Mouse (Mus musculus) stomach, postnatal 0 days (tissue): ENCODE results near the gene As3mt. TPM values are rescaled to one million over a fixed set of nuclear protein-coding genes. Genes with fewer than 3 reads are reported as not detected.

Experiments used
- ATAC-seq: fragments of 200-750 bp; cut with Nextera tagmentation; 2 replicates; pipeline ENCODE4 v1.8.0; 2017; ENCODE audit not compliant: low FRiP score, low TSS enrichment
- DNase-seq: peaks from one replicate; pipeline ENCODE4 v3.0.0-alpha.2; 2016; ENCODE audit warnings: low spot score
- H3K27ac ChIP-seq: fragments of 300-500 bp; sonication (generic); replicated peaks from 2 replicates; pipeline ENCODE4 v1.5.1; 2014; ENCODE audit warnings: mild to moderate bottlenecking, control low read depth
- H3K27me3 ChIP-seq: fragments of 300-500 bp; sonication (generic); 2 replicates; pipeline ENCODE4 v1.6.1; 2014; ENCODE audit warnings: low read length; ENCODE audit not compliant: control insufficient read depth, insufficient read depth
- H3K36me3 ChIP-seq: fragments of 300-500 bp; sonication (generic); 2 replicates; pipeline ENCODE4 v1.6.1; 2014; ENCODE audit warnings: low read length, mixed read lengths; ENCODE audit not compliant: control insufficient read depth, insufficient read depth
- H3K4me1 ChIP-seq: fragments of 300-500 bp; sonication (generic); replicated peaks from 2 replicates; pipeline ENCODE4 v1.6.1; 2014; ENCODE audit warnings: antibody characterized with exemption; ENCODE audit not compliant: control insufficient read depth, insufficient read depth
- H3K4me2 ChIP-seq: fragments of 300-500 bp; sonication (generic); replicated peaks from 2 replicates; pipeline ENCODE4 v1.6.1; 2014; ENCODE audit warnings: low read depth, mild to moderate bottlenecking, control low read depth, moderate library complexity
- H3K4me3 ChIP-seq: fragments of 300-500 bp; sonication (generic); 2 replicates; pipeline ENCODE4 v1.5.1; 2014; ENCODE audit warnings: low read depth, low read length, control low read depth
- H3K9ac ChIP-seq: fragments of 300-500 bp; sonication (generic); 2 replicates; pipeline ENCODE4 v1.6.1; 2014; ENCODE audit warnings: mild to moderate bottlenecking, low read length, control low read depth, mixed read lengths
- H3K9me3 ChIP-seq: fragments of 300-500 bp; sonication (generic); 2 replicates; pipeline ENCODE4 v1.6.1; 2016; ENCODE audit warnings: low read length; ENCODE audit not compliant: control insufficient read depth
- CTCF ChIP-seq: IDR thresholded peaks from 2 replicates; pipeline ENCODE4 v1.5.1; 2016; ENCODE audit warnings: antibody characterized with exemption, low read depth, mild to moderate bottlenecking, moderate library complexity
- EP300 ChIP-seq: optimal IDR thresholded peaks from 2 replicates; pipeline ENCODE3; 2016; ENCODE audit warnings: antibody characterized with exemption
- WGBS: fragments of 180-500 bp; shearing (Covaris S2); extraction: QIAGEN DNeasy Blood & Tissue Kit; methylation state at CpG from one replicate; pipeline ENCODE4 v1.1.7; 2014; 5-methylcytosine and 5-hydroxymethylcytosine counted together
- polyA plus RNA-seq: library from polyadenylated mRNA; unstranded; fragments of >200 nt; fragmentation: Nextera tagmentation; extraction: Ambion mirVana; gene quantifications from 2 replicates; pipeline ENCODE4 v1.2.1, GENCODE M21; 2015

The As3mt gene
- polyA plus RNA-seq, 1 experiment from 2014 or later: 17.7 TPM

GRCm38 (mm10) chr19:46733626-46734025 is 26.4 kb downstream of the As3mt start:
- Histone ChIP-seq H3K9me3 (no peaks in the 10 kb centered on the region), H3K27ac (no peak overlapping the region), H3K4me1 (no peaks in the 10 kb centered on the region), H3K9ac (no peak overlapping the region), H3K36me3 (0 out of 2 replicates have a peak, but pooled peaks cover 2% of the 10 kb centered on the region), H3K27me3 (no peaks in the 10 kb centered on the region), H3K4me2 (no peak overlapping the region), H3K4me3 (no peak overlapping the region)
- TF ChIP-seq CTCF (no peak), EP300 (no peak)
- 85% methylated on average over 7 of the region's 7 CpGs for WGBS
- ATAC-seq (no peak), DNase-seq (no peak)

GRCm38 (mm10) chr19:46735241-46735640 is 28.0 kb downstream of the As3mt start:
- Histone ChIP-seq H3K4me3 (no peak overlapping the region), H3K9ac (no peak overlapping the region), H3K4me1 (no peaks in the 10 kb centered on the region), H3K27ac (no peak overlapping the region), H3K36me3 (no peaks in the 10 kb centered on the region; the same call in 1 of the 2 replicates), H3K27me3 (no peaks in the 10 kb centered on the region), H3K9me3 (no peaks in the 10 kb centered on the region), H3K4me2 (no peak overlapping the region)
- no peak for ATAC-seq
- TF ChIP-seq EP300 (no peak), CTCF (no peak)
- DNase-seq: no peak
- WGBS: 49% methylated on average over 5 of the region's 5 CpGs

GRCm38 (mm10) chr19:46737106-46737505 is 29.8 kb downstream of the As3mt start:
- H3K4me1 ChIP-seq: no peaks in the 10 kb centered on the region
- H3K27ac ChIP-seq: no peak overlapping the region
- no peaks in the 10 kb centered on the region for H3K27me3 ChIP-seq
- DNase-seq (no peak), ATAC-seq (no peak)
- no peaks in the 10 kb centered on the region for H3K9me3 ChIP-seq
- H3K36me3 ChIP-seq: no peaks in the 10 kb centered on the region; the same call in 1 of the 2 replicates
- H3K9ac ChIP-seq: no peak overlapping the region
- 57% methylated on average over 7 of the region's 7 CpGs for WGBS
- TF ChIP-seq EP300 (no peak), CTCF (no peak)
- no peak overlapping the region for H3K4me2 ChIP-seq
- H3K4me3 ChIP-seq: no peak overlapping the region

- Histone ChIP-seq H3K4me3 (no peak overlapping the region), H3K4me2 (no peak overlapping the region)
- 52% methylated on average over 7 of the region's 7 CpGs for WGBS
Measured at GRCm38 (mm10) chr19:46740341-46741008, 33.2 kb downstream of the As3mt start.

GRCm38 (mm10) chr19:46741574-46741973 is 34.3 kb downstream of the As3mt start:
- Histone ChIP-seq H3K9me3 (no peaks in the 10 kb centered on the region), H3K4me3 (no peak overlapping the region), H3K9ac (no peak overlapping the region), H3K36me3 (no peaks in the 10 kb centered on the region; the same call in 1 of the 2 replicates), H3K4me1 (no peaks in the 10 kb centered on the region), H3K27me3 (no peaks in the 10 kb centered on the region), H3K27ac (no peak overlapping the region), H3K4me2 (no peak overlapping the region)
- WGBS: 32% methylated on average over 6 of the region's 6 CpGs
- no peak for TF ChIP-seq EP300
- peak; percentile 48 for TF ChIP-seq CTCF
- DNase-seq (peak; percentile 26), ATAC-seq (peak; percentile 53; the same call in 1 of the 2 replicates)

More at GRCm38 (mm10) chr19:46740341-46741008, 33.2 kb downstream of the As3mt start:
- no peaks in the 10 kb centered on the region for H3K4me1 ChIP-seq
- TF ChIP-seq EP300 (no peak), CTCF (peak; percentile 89)
- no peaks in the 10 kb centered on the region; the same call in 1 of the 2 replicates for H3K36me3 ChIP-seq
- no peaks in the 10 kb centered on the region for H3K9me3 ChIP-seq
- ATAC-seq (peak; percentile 21; the same call in 1 of the 2 replicates), DNase-seq (peak; percentile 48)
- H3K27me3 ChIP-seq: no peaks in the 10 kb centered on the region
- no peak overlapping the region for H3K9ac ChIP-seq
- no peak overlapping the region for H3K27ac ChIP-seq

- no peak for ATAC-seq
- H3K9ac ChIP-seq: no peak overlapping the region
- H3K4me1 ChIP-seq: no peaks in the 10 kb centered on the region
- H3K4me3 ChIP-seq: no peak overlapping the region
- no peaks in the 10 kb centered on the region for H3K27me3 ChIP-seq
- no peak for DNase-seq
- WGBS: 63% methylated on average over 9 of the region's 9 CpGs
- no peak for TF ChIP-seq EP300
- TF ChIP-seq CTCF: no peak
- no peak overlapping the region for H3K4me2 ChIP-seq
- no peaks in the 10 kb centered on the region for H3K36me3 ChIP-seq
- no peaks in the 10 kb centered on the region for H3K9me3 ChIP-seq
- no peak overlapping the region for H3K27ac ChIP-seq
Measured at GRCm38 (mm10) chr19:46744681-46745080, 37.4 kb downstream of the As3mt start.
